Mouse (Mus musculus) bone marrow macrophage, adult 2 months (primary cell): ENCODE results near the gene Zg16. TPM values are rescaled to one million over a fixed set of nuclear protein-coding genes. Genes with fewer than 3 reads are reported as not detected.

Source experiments
- H3K27ac ChIP-seq: 2 replicates; pipeline ENCODE4 v1.5.1; 2012; ENCODE audit warnings: low read depth, low read length; ENCODE audit not compliant: insufficient read depth
- H3K4me1 ChIP-seq: 2 replicates; pipeline ENCODE4 v1.6.1; 2012; ENCODE audit warnings: low read length; ENCODE audit not compliant: control insufficient read depth, insufficient read depth
- H3K4me3 ChIP-seq: 2 replicates; pipeline ENCODE4 v1.5.1; 2012; ENCODE audit warnings: mild to moderate bottlenecking, low read length, moderate library complexity; ENCODE audit not compliant: insufficient read depth
- CTCF ChIP-seq: IDR thresholded peaks from 2 replicates; pipeline ENCODE4 v1.5.1; 2012; ENCODE audit warnings: low read depth, mild to moderate bottlenecking, low read length, moderate library complexity
- POLR2A ChIP-seq: IDR thresholded peaks from 2 replicates; pipeline ENCODE4 v1.6.1; 2012; ENCODE audit warnings: mild to moderate bottlenecking, low read depth, low read length, borderline replicate concordance
- polyA plus RNA-seq: library from polyadenylated mRNA; stranded (reverse); fragments of >200 nt; gene quantifications from 2 replicates; pipeline ENCODE4 v1.2.4, GENCODE M21; 2012; ENCODE audit not compliant: missing spikeins, insufficient read depth, insufficient read length

Gene Zg16
- polyA plus RNA-seq, 1 experiment, result not detected

- peaks cover 27% of the 10 kb centered on the region for H3K4me1 ChIP-seq
- peak within 1 kb of the TSS; percentile 74 for H3K4me3 ChIP-seq
- H3K27ac ChIP-seq, result peak within 1 kb of the TSS; percentile 84
- TF ChIP-seq CTCF (peak; percentile 99), POLR2A (no peak)
Measured at GRCm38 (mm10) chr7:127016971-127017949, 69.9 kb downstream of the Zg16 start, which contains the start of gene Pagr1a. Pagr1a (minus strand) TSS chr7:127017352.

- TF ChIP-seq POLR2A (no peak), CTCF (no peak)
- Histone ChIP-seq H3K27ac (peak overlapping the region; percentile 84), H3K4me1 (peaks cover 29% of the 10 kb centered on the region), H3K4me3 (peak overlapping the region; percentile 74)
Measured at GRCm38 (mm10) chr7:127016486-127016938, 70.6 kb downstream of the Zg16 start.

GRCm38 (mm10) chr7:127016481-127016485 is 70.8 kb downstream of the Zg16 start, which contains the start of gene Pagr1b:
Pagr1b (minus strand) TSS chr7:127016484.
- peak within 1 kb of the TSS; percentile 84 for H3K27ac ChIP-seq
- H3K4me1 ChIP-seq, result peaks cover 31% of the 10 kb centered on the region
- peak within 1 kb of the TSS; percentile 74 for H3K4me3 ChIP-seq
- TF ChIP-seq CTCF, result no peak

- TF ChIP-seq POLR2A (no peak), CTCF (no peak)
- Histone ChIP-seq H3K27ac (peak overlapping the region; percentile 84), H3K4me1 (peaks cover 33% of the 10 kb centered on the region), H3K4me3 (peak overlapping the region; percentile 74)
Measured at GRCm38 (mm10) chr7:127016081-127016480, 71.0 kb downstream of the Zg16 start.

- no peak for TF ChIP-seq POLR2A
- no peak for TF ChIP-seq CTCF
- peaks cover 43% of the 10 kb centered on the region for H3K4me1 ChIP-seq
- H3K27ac ChIP-seq, result no peak overlapping the region
- no peak overlapping the region for H3K4me3 ChIP-seq
Measured at GRCm38 (mm10) chr7:127014993-127015392, 72.1 kb downstream of the Zg16 start.

- H3K4me3 ChIP-seq, result peak within 1 kb of the TSS; percentile 95
- TF ChIP-seq CTCF (no peak), POLR2A (no peak)
- peak within 1 kb of the TSS; percentile 83 for H3K27ac ChIP-seq
- peaks cover 49% of the 10 kb centered on the region for H3K4me1 ChIP-seq
Measured at GRCm38 (mm10) chr7:127014320-127014719, 72.8 kb downstream of the Zg16 start, which contains the start of gene Mvp. Mvp (minus strand) TSS chr7:127014621.

- Histone ChIP-seq H3K4me3 (peak overlapping the region; percentile 95), H3K27ac (no peak overlapping the region), H3K4me1 (peaks cover 57% of the 10 kb centered on the region)
- TF ChIP-seq CTCF (no peak), POLR2A (no peak)
Measured at GRCm38 (mm10) chr7:127013385-127013784, 73.7 kb downstream of the Zg16 start.

GRCm38 (mm10) chr7:127012845-127013244 is 74.3 kb downstream of the Zg16 start:
- H3K27ac ChIP-seq, result no peak overlapping the region
- peak overlapping the region; percentile 95 for H3K4me3 ChIP-seq
- H3K4me1 ChIP-seq, result peaks cover 62% of the 10 kb centered on the region

GRCm38 (mm10) chr7:127012374-127012773 is 74.8 kb downstream of the Zg16 start:
- no peak overlapping the region for H3K27ac ChIP-seq
- H3K4me1 ChIP-seq, result peaks cover 67% of the 10 kb centered on the region
- TF ChIP-seq CTCF (no peak), POLR2A (no peak)

More at GRCm38 (mm10) chr7:127012845-127013244, 74.3 kb downstream of the Zg16 start:
- no peak for TF ChIP-seq POLR2A

GRCm38 (mm10) chr7:127011717-127012116 is 75.4 kb downstream of the Zg16 start:
- Histone ChIP-seq H3K4me1 (peaks cover 69% of the 10 kb centered on the region), H3K27ac (no peak overlapping the region)
- TF ChIP-seq CTCF (peak; percentile 13; the same call in 1 of the 2 replicates), POLR2A (no peak)

More at GRCm38 (mm10) chr7:127012374-127012773, 74.8 kb downstream of the Zg16 start:
- H3K4me3 ChIP-seq, result no peak overlapping the region

GRCm38 (mm10) chr7:127011051-127011450 is 76.1 kb downstream of the Zg16 start:
- Histone ChIP-seq H3K27ac (peak overlapping the region; percentile 13; the same call in 1 of the 2 replicates), H3K4me1 (peaks cover 69% of the 10 kb centered on the region), H3K4me3 (no peak overlapping the region)
- TF ChIP-seq POLR2A (no peak), CTCF (no peak)

More at GRCm38 (mm10) chr7:127011717-127012116, 75.4 kb downstream of the Zg16 start:
- no peak overlapping the region for H3K4me3 ChIP-seq
